In genomic region chr14:18186883-18187417, GRCm38 (mm10) we compare ENCODE assay signal across 9 mouse cellular contexts. TPM values are rescaled to one million over a fixed set of nuclear protein-coding genes. Genes with fewer than 3 reads are reported as not detected.
A peak's percentile ranks its signal among the peaks of the same experiment; 100 is the strongest.
DNase-seq lines count a peak whose midpoint lies in the region; ATAC-seq and TF ChIP-seq lines count a peak whose summit lies in the region.
"Had no signal": no experiment of that assay in that cellular context is flagged by ENCODE, and none has a peak within 500 bp of the region (broad histone marks: within the 10 kb centered on the region; RNA-seq: fewer than 3 reads in every experiment).

No protein-coding gene starts in this region.

- DNase-seq in cerebellum, adult 18-20 months = peak; percentile 38 to 48
- DNase-seq in cerebellum, adult 11 months = no peak
- DNase-seq in midbrain, embryonic 14.5 days = peak; percentile 78
- DNase-seq in c-Kit-negative CD71-positive TER-119-positive erythroid progenitor cells, embryonic 14.5 days (ENCODE audit: low read depth, low spot score) = peak; percentile 21
- peak; percentile 71 for DNase-seq in hindbrain, postnatal 0 days (ENCODE audit: low spot score)
- DNase-seq in liver, embryonic 11.5 days (ENCODE audit: low spot score) = no peak
- peak; percentile 49 for DNase-seq in stomach, postnatal 0 days (ENCODE audit: low spot score)

- no peak overlapping the region for H3K4me2 ChIP-seq in midbrain, embryonic 14.5 days (ENCODE audit: low read length)
- no peak overlapping the region for H3K4me2 ChIP-seq in midbrain, embryonic 15.5 days
- no peak overlapping the region for H3K4me2 ChIP-seq in hindbrain, postnatal 0 days (ENCODE audit: low read depth, low read length)
- H3K4me2 ChIP-seq in liver, embryonic 11.5 days = no peak overlapping the region
- no peak overlapping the region for H3K4me2 ChIP-seq in stomach, postnatal 0 days (replicated peaks; ENCODE audit: low read depth)

- no peak overlapping the region for H3K9ac ChIP-seq in midbrain, embryonic 14.5 days (replicated peaks; ENCODE audit: low read length)
- H3K9ac ChIP-seq in midbrain, embryonic 15.5 days = no peak overlapping the region
- no peak overlapping the region for H3K9ac ChIP-seq in hindbrain, postnatal 0 days (replicated peaks; ENCODE audit: low read length)
- no peak overlapping the region for H3K9ac ChIP-seq in liver, embryonic 11.5 days (ENCODE audit: low read depth, low read length)
- H3K9ac ChIP-seq in stomach, postnatal 0 days (ENCODE audit: low read length) = no peak overlapping the region

- H3K27me3 ChIP-seq in midbrain, embryonic 14.5 days (ENCODE audit: control insufficient read depth, insufficient read depth, low read length) = no peaks in the 10 kb centered on the region
- no peaks in the 10 kb centered on the region for H3K27me3 ChIP-seq in midbrain, embryonic 15.5 days (replicated peaks)
- H3K27me3 ChIP-seq in hindbrain, postnatal 0 days (ENCODE audit: insufficient read depth, low read length) = no peaks in the 10 kb centered on the region
- no peaks in the 10 kb centered on the region for H3K27me3 ChIP-seq in liver, embryonic 11.5 days (replicated peaks; ENCODE audit: control insufficient read depth, insufficient read depth, low read length)
- H3K27me3 ChIP-seq in stomach, postnatal 0 days (ENCODE audit: control insufficient read depth, insufficient read depth, low read length) = no peaks in the 10 kb centered on the region

- H3K4me3 ChIP-seq in midbrain, embryonic 14.5 days (replicated peaks; ENCODE audit: low read depth, low read length) = no peak overlapping the region
- H3K4me3 ChIP-seq in midbrain, embryonic 15.5 days = no peak overlapping the region
- no peak overlapping the region for H3K4me3 ChIP-seq in hindbrain, postnatal 0 days (ENCODE audit: low read length)
- no peak overlapping the region for H3K4me3 ChIP-seq in liver, embryonic 11.5 days (ENCODE audit: low read depth, low read length)
- H3K4me3 ChIP-seq in stomach, postnatal 0 days (ENCODE audit: low read depth, low read length) = no peak overlapping the region
- H3K4me3 ChIP-seq: myocyte had no signal

- 54% methylated on average over 9 of the region's 9 CpGs for WGBS in midbrain, embryonic 14.5 days
- 45% methylated on average over 9 of the region's 9 CpGs for WGBS in midbrain, embryonic 15.5 days
- 50% methylated on average over 9 of the region's 9 CpGs for WGBS in hindbrain, postnatal 0 days
- WGBS in liver, embryonic 11.5 days = 40% methylated on average over 9 of the region's 9 CpGs
- 34% methylated on average over 9 of the region's 9 CpGs for WGBS in stomach, postnatal 0 days

- no peaks in the 10 kb centered on the region for H3K9me3 ChIP-seq in midbrain, embryonic 14.5 days (ENCODE audit: control insufficient read depth, low read length)
- no peaks in the 10 kb centered on the region for H3K9me3 ChIP-seq in midbrain, embryonic 15.5 days
- no peaks in the 10 kb centered on the region for H3K9me3 ChIP-seq in hindbrain, postnatal 0 days (ENCODE audit: low read length)
- H3K9me3 ChIP-seq in liver, embryonic 11.5 days (ENCODE audit: control insufficient read depth, low read length) = no peaks in the 10 kb centered on the region
- H3K9me3 ChIP-seq in stomach, postnatal 0 days (ENCODE audit: control insufficient read depth, low read length) = no peaks in the 10 kb centered on the region

- H3K36me3 ChIP-seq in midbrain, embryonic 14.5 days (ENCODE audit: control insufficient read depth, insufficient read depth, low read length) = no peaks in the 10 kb centered on the region
- no peaks in the 10 kb centered on the region for H3K36me3 ChIP-seq in midbrain, embryonic 15.5 days (replicated peaks)
- H3K36me3 ChIP-seq in hindbrain, postnatal 0 days (ENCODE audit: insufficient read depth, low read length) = no peaks in the 10 kb centered on the region
- H3K36me3 ChIP-seq in liver, embryonic 11.5 days (ENCODE audit: control insufficient read depth, insufficient read depth, low read length) = no peaks in the 10 kb centered on the region
- H3K36me3 ChIP-seq in stomach, postnatal 0 days (ENCODE audit: control insufficient read depth, insufficient read depth, low read length) = no peaks in the 10 kb centered on the region

- TF ChIP-seq CTCF in hindbrain, postnatal 0 days (IDR thresholded peaks at IDR 0.05; ENCODE audit: low read depth) = peak; percentile 78
- peak; percentile 80 for TF ChIP-seq CTCF in stomach, postnatal 0 days (IDR thresholded peaks at IDR 0.05; ENCODE audit: low read depth)

- H3K27ac ChIP-seq in midbrain, embryonic 14.5 days (replicated peaks; ENCODE audit: low read depth, low read length) = no peak overlapping the region
- H3K27ac ChIP-seq in midbrain, embryonic 15.5 days = no peak overlapping the region
- no peak overlapping the region for H3K27ac ChIP-seq in hindbrain, postnatal 0 days
- H3K27ac ChIP-seq in liver, embryonic 11.5 days (ENCODE audit: low read depth, low read length) = no peak overlapping the region
- no peak overlapping the region for H3K27ac ChIP-seq in stomach, postnatal 0 days (replicated peaks)

- ATAC-seq in midbrain, embryonic 14.5 days (ENCODE audit: low FRiP score, low TSS enrichment) = no peak
- ATAC-seq in midbrain, embryonic 15.5 days (replicated peaks) = no peak
- ATAC-seq in hindbrain, postnatal 0 days = no peak
- ATAC-seq in liver, embryonic 11.5 days (replicated peaks; ENCODE audit: low FRiP score) = peak; percentile 51; the same call in 1 of the 2 replicates
- ATAC-seq in stomach, postnatal 0 days (ENCODE audit: low FRiP score, low TSS enrichment) = no peak

- H3K4me1 ChIP-seq in midbrain, embryonic 14.5 days (ENCODE audit: control insufficient read depth, insufficient read depth, low read length) = no peaks in the 10 kb centered on the region
- H3K4me1 ChIP-seq in midbrain, embryonic 15.5 days = no peaks in the 10 kb centered on the region
- H3K4me1 ChIP-seq in hindbrain, postnatal 0 days (ENCODE audit: insufficient read depth, low read length) = no peaks in the 10 kb centered on the region
- H3K4me1 ChIP-seq in liver, embryonic 11.5 days (replicated peaks; ENCODE audit: control insufficient read depth, insufficient read depth, low read length) = no peaks in the 10 kb centered on the region
- H3K4me1 ChIP-seq in stomach, postnatal 0 days (replicated peaks; ENCODE audit: control insufficient read depth, insufficient read depth) = no peaks in the 10 kb centered on the region

- no peak for TF ChIP-seq EP300 in stomach, postnatal 0 days (optimal IDR thresholded peaks at IDR 0.05)

RNA-seq across cellular contexts. Expression of gene Nr1d2, which starts 52.0 kb away (rescaled TPM):
- polyA plus RNA-seq in midbrain, embryonic 14.5 days (2014; fragmentation: Nextera tagmentation; extraction: Ambion mirVana) = 3.6 and 7.0 TPM in 2 replicates
- 5.6 and 5.9 TPM in 2 replicates for polyA plus RNA-seq in midbrain, embryonic 15.5 days (2015; fragmentation: Nextera tagmentation; extraction: Ambion mirVana)
- 15.9 and 18.0 TPM in 2 replicates for total RNA-seq in hindbrain, postnatal 0 days (2014; rRNA removed)
- polyA plus RNA-seq in hindbrain, postnatal 0 days (2015; fragmentation: Nextera tagmentation; extraction: Ambion mirVana) = 8.7 and 9.5 TPM in 2 replicates
- 4.0 and 4.1 TPM in 2 replicates for polyA plus RNA-seq in liver, embryonic 11.5 days (2014; fragmentation: Nextera tagmentation; extraction: Ambion mirVana)
- polyA plus RNA-seq in stomach, postnatal 0 days (2015; fragmentation: Nextera tagmentation; extraction: Ambion mirVana) = 11.1 and 13.0 TPM in 2 replicates

Comparison
In these comparisons a context has a peak if more than half of its experiments do, and no peak if none do; other contexts are left out.
1. DNase-seq: peak in cerebellum, adult 18-20 months (2 of 2), midbrain, embryonic 14.5 days (single experiment), c-Kit-negative CD71-positive TER-119-positive erythroid progenitor cells, embryonic 14.5 days (single experiment), hindbrain, postnatal 0 days (single experiment) and stomach, postnatal 0 days (single experiment); none in cerebellum, adult 11 months (single experiment) and liver, embryonic 11.5 days (single experiment).